Mouse (Mus musculus) stomach, postnatal 0 days (tissue): ENCODE data around the gene Ptpa. TPM values are rescaled to one million over a fixed set of nuclear protein-coding genes. Genes with fewer than 3 reads are reported as not detected.

ENCODE experiments used
- ATAC-seq: fragments of 200-750 bp; cut with Nextera tagmentation; 2 replicates; pipeline ENCODE4 v1.8.0; 2017; ENCODE audit not compliant: low FRiP score, low TSS enrichment
- DNase-seq: peaks from one replicate; pipeline ENCODE4 v3.0.0-alpha.2; 2016; ENCODE audit warnings: low spot score
- H3K27ac ChIP-seq: fragments of 300-500 bp; sonication (generic); replicated peaks from 2 replicates; pipeline ENCODE4 v1.5.1; 2014; ENCODE audit warnings: mild to moderate bottlenecking, control low read depth
- H3K27me3 ChIP-seq: fragments of 300-500 bp; sonication (generic); 2 replicates; pipeline ENCODE4 v1.6.1; 2014; ENCODE audit warnings: low read length; ENCODE audit not compliant: control insufficient read depth, insufficient read depth
- H3K36me3 ChIP-seq: fragments of 300-500 bp; sonication (generic); 2 replicates; pipeline ENCODE4 v1.6.1; 2014; ENCODE audit warnings: low read length, mixed read lengths; ENCODE audit not compliant: control insufficient read depth, insufficient read depth
- H3K4me1 ChIP-seq: fragments of 300-500 bp; sonication (generic); replicated peaks from 2 replicates; pipeline ENCODE4 v1.6.1; 2014; ENCODE audit warnings: antibody characterized with exemption; ENCODE audit not compliant: control insufficient read depth, insufficient read depth
- H3K4me2 ChIP-seq: fragments of 300-500 bp; sonication (generic); replicated peaks from 2 replicates; pipeline ENCODE4 v1.6.1; 2014; ENCODE audit warnings: low read depth, mild to moderate bottlenecking, control low read depth, moderate library complexity
- H3K4me3 ChIP-seq: fragments of 300-500 bp; sonication (generic); 2 replicates; pipeline ENCODE4 v1.5.1; 2014; ENCODE audit warnings: low read depth, low read length, control low read depth
- H3K9ac ChIP-seq: fragments of 300-500 bp; sonication (generic); 2 replicates; pipeline ENCODE4 v1.6.1; 2014; ENCODE audit warnings: mild to moderate bottlenecking, low read length, control low read depth, mixed read lengths
- H3K9me3 ChIP-seq: fragments of 300-500 bp; sonication (generic); 2 replicates; pipeline ENCODE4 v1.6.1; 2016; ENCODE audit warnings: low read length; ENCODE audit not compliant: control insufficient read depth
- CTCF ChIP-seq: IDR thresholded peaks from 2 replicates; pipeline ENCODE4 v1.5.1; 2016; ENCODE audit warnings: antibody characterized with exemption, low read depth, mild to moderate bottlenecking, moderate library complexity
- EP300 ChIP-seq: optimal IDR thresholded peaks from 2 replicates; pipeline ENCODE3; 2016; ENCODE audit warnings: antibody characterized with exemption
- WGBS: fragments of 180-500 bp; shearing (Covaris S2); extraction: QIAGEN DNeasy Blood & Tissue Kit; methylation state at CpG from one replicate; pipeline ENCODE4 v1.1.7; 2014; 5-methylcytosine and 5-hydroxymethylcytosine counted together
- polyA plus RNA-seq: library from polyadenylated mRNA; unstranded; fragments of >200 nt; fragmentation: Nextera tagmentation; extraction: Ambion mirVana; gene quantifications from 2 replicates; pipeline ENCODE4 v1.2.1, GENCODE M21; 2015

Gene Ptpa
- 76.6 and 79.6 TPM in 2 replicates for polyA plus RNA-seq

GRCm38 (mm10) chr2:30415936-30416648, at the start of gene Ptpa:
Gene Ptpa, plus strand, starts transcription at chr2:30416039.
- Histone ChIP-seq H3K36me3 (peaks cover 2% of the 10 kb centered on the region; the same call in 1 of the 2 replicates), H3K4me2 (peak within 1 kb of the TSS; percentile 79), H3K9ac (peak within 1 kb of the TSS; percentile 90), H3K9me3 (no peaks in the 10 kb centered on the region), H3K27me3 (no peaks in the 10 kb centered on the region), H3K27ac (peak within 1 kb of the TSS; percentile 94), H3K4me3 (peak within 1 kb of the TSS; percentile 95), H3K4me1 (no peaks in the 10 kb centered on the region; the same call in 1 of the 2 replicates)
- DNase-seq (peak; percentile 93), ATAC-seq (peak; percentile 87)
- TF ChIP-seq CTCF (0 out of 2 replicates have a peak, but pooled peaks have one; percentile 4), EP300 (no peak)
- under 1% methylated on average over 61 of the region's 67 CpGs for WGBS

DNA sequence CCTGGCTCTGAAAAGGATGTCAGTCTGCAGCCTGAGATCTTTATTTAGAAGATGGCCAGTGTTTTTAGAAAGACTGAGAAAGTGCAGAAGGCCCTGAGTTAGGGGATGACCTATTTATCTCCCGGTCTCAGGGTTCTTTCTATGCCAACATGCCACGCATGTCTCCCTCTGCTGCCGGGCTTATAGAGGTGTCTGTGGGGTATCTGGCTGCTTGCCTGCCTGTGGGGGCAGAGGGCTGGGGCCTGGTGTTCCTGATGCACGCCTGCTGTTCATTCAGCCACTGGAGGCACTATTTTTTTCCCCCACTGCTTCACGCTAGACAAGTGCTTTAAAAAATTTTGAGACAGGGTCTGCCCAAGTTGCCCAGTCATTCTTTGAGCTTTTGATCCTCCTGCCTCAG, 49.6 kb upstream of the Ptpa start:
- TF ChIP-seq EP300 = no peak
- TF ChIP-seq CTCF = no peak
- no peak for DNase-seq
- WGBS = 61% methylated on average over 5 of the region's 5 CpGs

GRCm38 (mm10) chr2:30371544-30371943, 44.3 kb upstream of the Ptpa start:
- ATAC-seq (no peak), DNase-seq (no peak)
- H3K9me3 ChIP-seq = no peaks in the 10 kb centered on the region
- H3K27me3 ChIP-seq = no peaks in the 10 kb centered on the region
- H3K4me2 ChIP-seq = no peak overlapping the region
- H3K4me3 ChIP-seq = no peak overlapping the region
- 94% methylated on average over 8 of the region's 8 CpGs for WGBS
- TF ChIP-seq EP300 (no peak), CTCF (no peak)
- H3K4me1 ChIP-seq = no peaks in the 10 kb centered on the region
- no peak overlapping the region for H3K9ac ChIP-seq
- H3K36me3 ChIP-seq = peaks cover 31% of the 10 kb centered on the region
- H3K27ac ChIP-seq = no peak overlapping the region

More for the DNA sequence above, 49.6 kb upstream of the Ptpa start:
- Histone ChIP-seq H3K4me1 (0 out of 2 replicates have a peak, but pooled peaks cover 5% of the 10 kb centered on the region), H3K27ac (no peak overlapping the region; the same call in 1 of the 2 replicates), H3K36me3 (peaks cover 12% of the 10 kb centered on the region), H3K4me3 (no peak overlapping the region), H3K27me3 (no peaks in the 10 kb centered on the region), H3K9me3 (no peaks in the 10 kb centered on the region), H3K9ac (no peak overlapping the region), H3K4me2 (no peak overlapping the region)
- no peak for ATAC-seq

DNA sequence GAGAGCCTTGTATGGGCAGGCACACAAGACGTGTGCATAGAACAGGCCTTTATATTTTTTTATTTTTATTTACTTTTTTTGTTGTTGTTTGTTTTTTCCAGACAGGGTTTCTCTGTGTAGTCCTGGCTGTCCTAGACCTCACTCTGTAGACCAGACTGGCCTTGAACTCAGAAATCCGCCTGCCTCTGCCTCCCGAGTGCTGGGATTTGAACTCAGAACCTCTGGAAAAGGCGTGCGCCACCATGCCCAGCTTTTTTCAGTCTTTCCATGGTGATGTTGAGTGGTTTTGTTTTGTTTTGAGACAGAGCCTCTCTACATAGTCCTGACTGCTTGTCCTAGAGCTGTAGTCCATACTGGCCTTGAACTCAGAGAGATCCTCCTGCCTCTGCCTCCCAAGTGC, 43.1 kb upstream of the Ptpa start:
- no peak for TF ChIP-seq EP300
- TF ChIP-seq CTCF = no peak

GRCm38 (mm10) chr2:30375893-30376292, 39.9 kb upstream of the Ptpa start:
- 92% methylated on average over 10 of the region's 10 CpGs for WGBS

More for the DNA sequence above, 43.1 kb upstream of the Ptpa start:
- no peaks in the 10 kb centered on the region for H3K4me1 ChIP-seq
- H3K27me3 ChIP-seq = no peaks in the 10 kb centered on the region
- no peak overlapping the region for H3K9ac ChIP-seq
- H3K4me2 ChIP-seq = no peak overlapping the region
- H3K36me3 ChIP-seq = peaks cover 32% of the 10 kb centered on the region
- no peaks in the 10 kb centered on the region for H3K9me3 ChIP-seq
- no peak overlapping the region for H3K4me3 ChIP-seq
- ATAC-seq (no peak), DNase-seq (no peak)
- WGBS = 96% methylated on average over 5 of the region's 5 CpGs
- H3K27ac ChIP-seq = no peak overlapping the region

GRCm38 (mm10) chr2:30377721-30378120, 38.1 kb upstream of the Ptpa start:
- peaks cover 24% of the 10 kb centered on the region for H3K36me3 ChIP-seq
- no peaks in the 10 kb centered on the region for H3K4me1 ChIP-seq
- H3K9me3 ChIP-seq = no peaks in the 10 kb centered on the region
- ATAC-seq = peak; percentile 13; the same call in 1 of the 2 replicates
- no peaks in the 10 kb centered on the region for H3K27me3 ChIP-seq
- DNase-seq = no peak
- no peak overlapping the region for H3K9ac ChIP-seq
- no peak overlapping the region for H3K27ac ChIP-seq
- no peak overlapping the region for H3K4me3 ChIP-seq
- WGBS = 82% methylated on average over 5 of the region's 5 CpGs
- TF ChIP-seq CTCF (no peak), EP300 (no peak)
- H3K4me2 ChIP-seq = no peak overlapping the region

More at GRCm38 (mm10) chr2:30375893-30376292, 39.9 kb upstream of the Ptpa start:
- no peaks in the 10 kb centered on the region for H3K9me3 ChIP-seq
- H3K27ac ChIP-seq = no peak overlapping the region
- ATAC-seq (no peak), DNase-seq (no peak)
- TF ChIP-seq CTCF (no peak), EP300 (no peak)
- no peak overlapping the region for H3K9ac ChIP-seq
- no peak overlapping the region for H3K4me2 ChIP-seq
- no peaks in the 10 kb centered on the region for H3K27me3 ChIP-seq
- H3K4me1 ChIP-seq = no peaks in the 10 kb centered on the region
- H3K4me3 ChIP-seq = no peak overlapping the region
- peaks cover 26% of the 10 kb centered on the region for H3K36me3 ChIP-seq
